Mouse (Mus musculus) stomach, embryonic 14.5 days (tissue): Measurements from ENCODE around the gene Cd300a. TPM values are rescaled to one million over a fixed set of nuclear protein-coding genes. Genes with fewer than 3 reads are reported as not detected.

Source experiments
- ATAC-seq: fragments of 200-750 bp; cut with Nextera tagmentation; 2 replicates; pipeline ENCODE4 v1.8.0; 2017; ENCODE audit warnings: low read depth, moderate TSS enrichment; ENCODE audit not compliant: insufficient number of reproducible peaks, insufficient read depth, low FRiP score
- H3K27ac ChIP-seq: fragments of 300-500 bp; sonication (generic); 2 replicates; pipeline ENCODE4 v1.5.1; 2014; ENCODE audit warnings: mild to moderate bottlenecking, low read length, moderate library complexity, mixed read lengths
- H3K27me3 ChIP-seq: fragments of 300-500 bp; sonication (generic); 2 replicates; pipeline ENCODE4 v1.6.1; 2014; ENCODE audit warnings: low read length, control low read depth, mixed read lengths; ENCODE audit not compliant: control insufficient read depth, insufficient read depth
- H3K36me3 ChIP-seq: fragments of 300-500 bp; sonication (generic); 2 replicates; pipeline ENCODE4 v1.6.1; 2014; ENCODE audit warnings: mild to moderate bottlenecking, control low read depth, low read length, moderate library complexity, mixed read lengths; ENCODE audit not compliant: control insufficient read depth, insufficient read depth
- H3K4me1 ChIP-seq: fragments of 300-500 bp; sonication (generic); 2 replicates; pipeline ENCODE4 v1.6.1; 2014; ENCODE audit warnings: low read length, control low read depth, mixed read lengths; ENCODE audit not compliant: control insufficient read depth, insufficient read depth
- H3K4me2 ChIP-seq: fragments of 300-500 bp; sonication (generic); replicated peaks from 2 replicates; pipeline ENCODE4 v1.6.1; 2014; ENCODE audit warnings: low read depth, low read length, control low read depth
- H3K4me3 ChIP-seq: fragments of 300-500 bp; sonication (generic); 2 replicates; pipeline ENCODE4 v1.5.1; 2014; ENCODE audit warnings: low read depth, low read length, control low read depth
- H3K9ac ChIP-seq: fragments of 300-500 bp; sonication (generic); replicated peaks from 2 replicates; pipeline ENCODE4 v1.6.1; 2014; ENCODE audit warnings: low read depth, mild to moderate bottlenecking, control low read depth, low read length, moderate library complexity, mixed read lengths
- H3K9me3 ChIP-seq: fragments of 300-500 bp; sonication (generic); 2 replicates; pipeline ENCODE4 v1.6.1; 2016; ENCODE audit warnings: low read depth, low read length, control low read depth; ENCODE audit not compliant: control insufficient read depth
- WGBS: fragments of 180-500 bp; shearing (Covaris S2); extraction: QIAGEN DNeasy Blood & Tissue Kit; methylation state at CpG from one replicate; pipeline ENCODE4 v1.1.7; 2014; 5-methylcytosine and 5-hydroxymethylcytosine counted together
- polyA plus RNA-seq: library from polyadenylated mRNA; unstranded; fragments of >200 nt; fragmentation: Nextera tagmentation; extraction: Ambion mirVana; gene quantifications from 2 replicates; pipeline ENCODE4 v1.2.1, GENCODE M21; 2014

Cd300a gene
- polyA plus RNA-seq, 1 experiment from 2014 or later = 1.1 TPM

DNA sequence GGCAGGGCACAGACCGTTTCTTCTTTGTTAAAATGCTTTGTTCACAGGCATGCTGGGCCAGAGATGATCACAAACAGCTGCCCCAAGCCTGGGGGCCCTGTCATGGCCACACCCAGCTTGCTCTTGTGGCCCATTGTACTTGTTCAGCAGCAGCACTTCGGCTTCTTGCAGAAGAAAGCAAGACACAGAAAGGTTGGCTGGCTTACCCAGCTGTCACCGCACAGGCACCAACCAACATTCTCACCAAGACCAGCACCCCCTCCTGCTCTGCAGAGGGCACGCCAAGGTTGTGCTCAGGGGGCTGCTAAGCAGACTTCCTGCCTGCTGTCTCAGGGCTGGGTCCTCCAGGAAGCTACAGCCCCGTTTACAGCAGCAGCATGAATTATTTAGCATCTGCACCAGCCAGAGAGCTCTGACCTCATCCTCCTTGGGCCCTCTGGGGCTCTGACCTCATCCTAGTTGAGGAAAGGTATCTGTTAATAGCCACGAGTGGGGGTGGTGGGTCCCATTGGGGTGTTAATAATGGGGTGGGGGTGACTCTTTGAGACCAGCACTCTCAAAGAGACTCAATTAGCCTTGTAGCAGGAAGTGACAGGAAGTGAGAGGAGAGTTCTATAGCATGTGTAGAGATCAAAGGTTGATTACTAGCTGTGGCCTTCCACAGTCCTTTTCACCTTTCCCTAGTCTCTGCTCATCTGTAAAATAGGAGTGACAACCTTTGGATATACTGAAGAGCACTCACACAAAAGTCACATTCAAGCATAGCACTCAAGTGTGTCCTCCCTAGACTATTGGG is 16.6 kb upstream of the Cd300a start:
- 24% methylated on average over 6 of the region's 6 CpGs for WGBS
- no peaks in the 10 kb centered on the region for H3K9me3 ChIP-seq
- H3K4me2 ChIP-seq = no peak overlapping the region
- no peak overlapping the region for H3K4me3 ChIP-seq
- H3K9ac ChIP-seq = no peak overlapping the region
- H3K4me1 ChIP-seq = 0 out of 2 replicates have a peak, but pooled peaks cover 17% of the 10 kb centered on the region
- H3K27ac ChIP-seq = no peak overlapping the region; the same call in 1 of the 2 replicates
- ATAC-seq = no peak
- H3K27me3 ChIP-seq = no peaks in the 10 kb centered on the region
- peaks cover 11% of the 10 kb centered on the region; the same call in 1 of the 2 replicates for H3K36me3 ChIP-seq

DNA sequence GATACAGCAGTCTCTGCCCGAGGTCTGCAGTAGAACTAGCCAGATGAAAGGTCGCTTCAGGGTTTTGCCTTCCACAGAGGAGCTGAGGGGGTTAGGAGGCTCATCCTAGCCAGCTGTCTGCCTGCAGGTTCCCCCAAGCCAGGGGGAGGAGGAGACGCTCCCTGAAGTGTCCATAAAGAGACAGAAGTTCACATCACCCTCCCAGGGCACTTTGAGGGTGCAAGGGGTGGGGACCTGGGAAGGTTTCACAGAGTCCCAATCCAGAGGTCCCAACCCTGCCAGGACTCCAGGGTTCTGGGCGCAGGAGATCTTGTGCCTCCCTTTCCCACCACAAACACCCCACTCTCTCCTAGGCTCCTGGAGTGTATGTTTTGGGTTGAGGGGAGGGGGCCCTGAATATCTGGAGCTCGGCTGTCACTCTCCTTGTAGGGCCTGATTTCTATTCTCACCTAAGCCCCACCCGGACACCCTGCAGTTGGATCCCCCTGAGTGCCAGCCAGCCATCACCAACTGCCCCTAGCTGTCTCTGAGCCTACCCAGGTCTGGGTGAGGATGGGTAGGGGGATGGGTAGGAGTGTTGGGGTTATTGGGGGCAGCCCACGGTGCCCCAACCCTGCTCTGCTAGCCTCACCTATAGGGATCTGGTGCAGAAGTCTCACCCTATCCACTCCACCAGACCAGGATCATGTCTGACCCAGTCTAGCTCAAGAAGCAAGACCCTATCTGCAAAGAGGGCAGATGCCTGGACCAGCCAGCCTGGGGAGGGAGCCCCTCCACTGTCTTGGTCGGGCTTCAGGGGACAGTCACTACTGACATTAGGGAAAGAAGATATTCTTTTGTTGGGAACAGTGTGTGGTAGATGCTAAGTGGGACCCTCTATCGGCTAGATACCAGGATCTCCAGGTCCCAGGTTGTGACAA is 15.4 kb upstream of the Cd300a start:
- 0 out of 2 replicates have a peak, but pooled peaks cover 17% of the 10 kb centered on the region for H3K4me1 ChIP-seq
- H3K4me2 ChIP-seq = no peak overlapping the region
- H3K9me3 ChIP-seq = no peaks in the 10 kb centered on the region
- peaks cover 11% of the 10 kb centered on the region; the same call in 1 of the 2 replicates for H3K36me3 ChIP-seq
- H3K27me3 ChIP-seq = no peaks in the 10 kb centered on the region
- no peak overlapping the region for H3K27ac ChIP-seq
- ATAC-seq = no peak
- no peak overlapping the region for H3K4me3 ChIP-seq
- H3K9ac ChIP-seq = no peak overlapping the region
- 46% methylated on average over 9 of the region's 9 CpGs for WGBS

DNA sequence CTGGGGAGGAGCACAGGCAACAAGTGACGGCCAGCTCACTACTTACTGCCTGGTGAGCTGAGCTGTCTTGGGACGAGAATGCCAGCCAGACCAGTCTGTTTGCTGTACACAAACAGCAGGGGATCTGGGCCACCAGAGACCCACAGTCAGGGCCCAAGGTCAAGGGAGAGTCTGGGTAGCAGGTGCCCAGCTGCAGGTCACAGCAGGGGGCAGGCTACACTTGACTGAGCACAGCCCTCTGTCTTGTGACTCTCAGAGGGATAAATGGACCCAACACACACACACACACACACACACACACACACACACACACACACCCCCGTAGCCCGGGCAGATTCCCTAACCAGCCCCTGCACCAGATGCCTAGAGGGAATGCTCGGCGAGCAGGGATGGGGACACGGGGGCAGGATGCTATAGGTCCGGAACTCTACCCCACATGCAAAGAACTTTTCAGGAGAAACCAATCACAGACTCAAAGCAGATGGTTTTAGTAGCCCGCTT is 14.5 kb upstream of the Cd300a start:
- WGBS = 19% methylated on average over 9 of the region's 9 CpGs
- ATAC-seq = no peak
- Histone ChIP-seq H3K9me3 (no peaks in the 10 kb centered on the region), H3K36me3 (peaks cover 6% of the 10 kb centered on the region; the same call in 1 of the 2 replicates), H3K4me1 (0 out of 2 replicates have a peak, but pooled peaks cover 17% of the 10 kb centered on the region), H3K9ac (no peak overlapping the region), H3K27me3 (no peaks in the 10 kb centered on the region), H3K4me3 (no peak overlapping the region), H3K27ac (no peak overlapping the region), H3K4me2 (no peak overlapping the region)

DNA sequence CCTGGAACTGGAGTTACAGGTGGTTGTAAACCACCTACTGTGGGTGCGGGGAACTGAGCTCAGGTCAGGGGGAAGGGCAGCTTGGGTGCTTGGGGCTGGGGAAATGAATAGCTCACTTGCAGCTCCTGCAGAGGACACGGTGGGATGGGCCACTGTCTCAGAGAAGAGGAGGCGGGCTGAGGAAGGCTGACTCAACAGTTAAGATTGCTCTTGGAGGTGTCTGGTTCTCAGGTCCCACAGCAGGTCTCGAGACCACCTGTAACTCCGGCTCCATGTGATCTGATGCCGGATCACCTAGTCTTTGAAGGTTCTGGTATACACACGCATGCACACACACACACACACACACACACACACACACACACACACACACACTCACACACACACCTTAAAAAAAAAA is 13.7 kb upstream of the Cd300a start:
- 0 out of 2 replicates have a peak, but pooled peaks cover 17% of the 10 kb centered on the region for H3K4me1 ChIP-seq
- H3K4me3 ChIP-seq = no peak overlapping the region
- 45% methylated on average over 7 of the region's 7 CpGs for WGBS
- H3K27ac ChIP-seq = no peak overlapping the region
- H3K9ac ChIP-seq = no peak overlapping the region
- H3K9me3 ChIP-seq = no peaks in the 10 kb centered on the region
- no peak overlapping the region for H3K4me2 ChIP-seq
- no peaks in the 10 kb centered on the region for H3K36me3 ChIP-seq
- no peak for ATAC-seq
- H3K27me3 ChIP-seq = no peaks in the 10 kb centered on the region

DNA sequence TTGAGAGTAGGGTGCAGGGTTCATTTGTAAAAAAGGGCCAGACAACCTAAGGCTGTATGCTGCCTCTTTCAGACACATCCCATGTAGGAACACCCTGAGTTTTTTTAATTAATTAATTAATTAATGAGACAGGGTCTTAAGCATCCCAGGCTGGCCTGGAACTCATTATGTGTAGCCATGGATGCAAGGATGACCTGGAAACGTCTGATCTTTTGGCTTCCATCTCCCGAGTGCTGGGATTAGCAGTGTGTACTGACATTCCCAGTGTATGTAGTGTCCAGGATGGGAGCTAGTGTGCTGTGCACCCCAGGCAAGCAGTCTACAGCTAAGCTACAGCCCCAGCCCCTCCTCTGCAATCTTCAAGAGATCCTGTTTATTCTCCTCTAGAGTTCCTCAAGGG is 13.2 kb upstream of the Cd300a start:
- ATAC-seq = no peak
- Histone ChIP-seq H3K4me2 (no peak overlapping the region), H3K4me3 (no peak overlapping the region), H3K4me1 (0 out of 2 replicates have a peak, but pooled peaks cover 17% of the 10 kb centered on the region), H3K27ac (no peak overlapping the region), H3K9ac (no peak overlapping the region), H3K9me3 (no peaks in the 10 kb centered on the region), H3K27me3 (no peaks in the 10 kb centered on the region), H3K36me3 (no peaks in the 10 kb centered on the region)
- 50% methylated on average over 2 of the region's 2 CpGs for WGBS

DNA sequence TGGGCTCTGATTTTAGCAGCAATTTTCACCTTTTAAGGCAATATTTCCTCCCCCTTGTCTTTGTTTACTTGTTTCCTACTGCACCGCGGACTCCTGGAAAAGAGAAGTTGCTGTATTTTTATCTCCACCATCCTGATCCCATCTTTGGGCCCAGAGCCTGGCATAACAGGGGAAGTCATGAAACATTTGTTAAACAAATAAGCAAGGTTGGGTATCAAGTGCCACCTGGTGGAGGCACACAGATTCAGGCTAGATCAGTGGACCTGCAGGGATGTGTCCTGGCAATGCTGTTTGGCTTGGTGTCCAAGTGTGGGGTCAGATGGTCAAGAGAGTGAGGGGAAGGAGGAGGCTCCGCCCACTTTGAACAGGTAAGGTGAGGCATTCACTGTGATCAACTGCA is 12.7 kb upstream of the Cd300a start:
- H3K4me3 ChIP-seq = no peak overlapping the region
- H3K4me1 ChIP-seq = 0 out of 2 replicates have a peak, but pooled peaks cover 17% of the 10 kb centered on the region
- H3K9me3 ChIP-seq = no peaks in the 10 kb centered on the region
- no peak overlapping the region for H3K9ac ChIP-seq
- WGBS = 37% methylated on average over 3 of the region's 3 CpGs
- ATAC-seq = peak; percentile 38; the same call in 1 of the 2 replicates
- H3K27me3 ChIP-seq = no peaks in the 10 kb centered on the region
- no peaks in the 10 kb centered on the region for H3K36me3 ChIP-seq
- H3K4me2 ChIP-seq = no peak overlapping the region
- H3K27ac ChIP-seq = no peak overlapping the region

DNA sequence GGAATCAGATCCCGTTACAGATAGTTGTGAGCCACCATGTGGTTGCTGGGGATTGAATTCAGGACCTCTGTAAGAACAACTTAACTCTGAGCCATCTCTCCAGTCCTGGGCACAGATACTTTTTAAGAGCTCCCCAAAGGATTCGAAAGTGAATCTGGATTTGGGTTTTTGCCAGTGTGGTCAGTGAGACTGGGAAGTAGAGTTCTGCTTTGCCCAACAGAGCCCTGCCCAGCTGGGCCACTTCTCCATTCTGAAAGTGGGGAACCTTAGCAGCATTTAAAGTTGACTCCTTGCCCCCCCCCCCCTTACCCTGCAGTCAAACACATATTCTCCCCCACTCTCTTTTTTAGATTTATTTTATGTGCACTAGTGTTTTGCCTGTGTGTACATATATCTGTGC is 10.2 kb upstream of the Cd300a start:
- no peaks in the 10 kb centered on the region for H3K9me3 ChIP-seq
- no peak overlapping the region for H3K27ac ChIP-seq
- 75% methylated on average over 2 of the region's 2 CpGs for WGBS
- H3K4me1 ChIP-seq = 0 out of 2 replicates have a peak, but pooled peaks cover 8% of the 10 kb centered on the region
- H3K36me3 ChIP-seq = no peaks in the 10 kb centered on the region
- no peak for ATAC-seq
- H3K4me3 ChIP-seq = no peak overlapping the region
- H3K9ac ChIP-seq = no peak overlapping the region
- H3K27me3 ChIP-seq = no peaks in the 10 kb centered on the region
- no peak overlapping the region for H3K4me2 ChIP-seq

DNA sequence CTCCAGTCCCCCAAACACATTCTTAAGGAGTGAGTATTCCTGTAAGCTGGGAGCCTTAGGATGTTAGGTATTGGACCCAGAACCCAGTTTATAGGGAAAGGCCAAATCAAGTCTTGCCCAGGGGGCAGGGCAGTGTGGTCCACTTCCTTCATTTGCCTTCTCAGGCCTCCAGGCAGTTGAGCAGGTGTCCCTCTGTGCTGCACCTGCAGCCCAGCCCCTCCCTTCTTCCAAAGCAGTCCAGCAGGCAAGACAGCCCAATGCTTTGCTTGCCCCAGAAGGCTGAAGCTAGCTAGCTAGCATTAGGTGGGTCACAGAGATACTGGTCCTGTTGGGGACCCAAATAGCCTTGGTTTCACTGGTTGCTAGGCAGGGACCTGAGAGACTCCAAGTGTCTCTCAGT is 9.7 kb upstream of the Cd300a start:
- no peak overlapping the region for H3K4me2 ChIP-seq
- H3K27me3 ChIP-seq = no peaks in the 10 kb centered on the region
- H3K4me1 ChIP-seq = 0 out of 2 replicates have a peak, but pooled peaks cover 6% of the 10 kb centered on the region
- no peaks in the 10 kb centered on the region for H3K36me3 ChIP-seq
- no peak for ATAC-seq
- no peak overlapping the region for H3K9ac ChIP-seq
- no peaks in the 10 kb centered on the region for H3K9me3 ChIP-seq
- no peak overlapping the region for H3K27ac ChIP-seq
- H3K4me3 ChIP-seq = no peak overlapping the region
